Mouse (Mus musculus) E14TG2a.4 (cell line): Measurements from ENCODE around the gene H1foo.

Experiments
- CTCF ChIP-seq: conservative IDR thresholded peaks from 2 replicates; pipeline ENCODE4 v1.5.1; 2014; ENCODE audit warnings: low read length
- NANOG ChIP-seq: IDR thresholded peaks from 2 replicates; pipeline ENCODE4 v1.6.1; 2014; ENCODE audit warnings: borderline replicate concordance, low read length, mixed read lengths

DNA sequence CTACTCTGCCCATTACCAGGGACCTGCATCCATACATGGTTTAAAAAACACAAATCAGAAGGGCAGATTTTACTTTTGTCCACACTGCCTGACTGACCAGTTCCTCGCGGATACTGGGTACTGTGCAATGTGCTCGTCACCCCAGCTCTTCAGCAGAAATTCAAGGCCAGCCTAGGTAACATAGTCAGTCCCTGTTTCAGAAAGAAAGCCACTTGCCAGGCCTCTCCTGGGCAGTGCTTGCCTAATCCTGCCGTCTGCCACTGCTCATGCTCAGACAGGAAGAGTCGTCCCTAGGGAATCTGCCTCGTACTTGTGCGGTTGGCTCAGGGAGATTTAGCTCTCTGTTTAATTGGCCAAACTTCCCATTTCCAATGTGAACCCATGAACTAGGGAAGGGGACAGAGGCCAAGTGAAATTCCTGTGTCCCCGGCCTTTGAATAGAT is 43.2 kb upstream of the H1foo start:
- TF ChIP-seq CTCF (no peak), NANOG (no peak)
